Mouse (Mus musculus): Measurements from ENCODE around the gene Baiap2l1.

Gene Baiap2l1

GRCm38 (mm10) chr5:144257451-144258110, 100.3 kb downstream of the Baiap2l1 start:
- DNase-seq (ENCODE audit: low spot score in 2 of 2) = no peak

DNA sequence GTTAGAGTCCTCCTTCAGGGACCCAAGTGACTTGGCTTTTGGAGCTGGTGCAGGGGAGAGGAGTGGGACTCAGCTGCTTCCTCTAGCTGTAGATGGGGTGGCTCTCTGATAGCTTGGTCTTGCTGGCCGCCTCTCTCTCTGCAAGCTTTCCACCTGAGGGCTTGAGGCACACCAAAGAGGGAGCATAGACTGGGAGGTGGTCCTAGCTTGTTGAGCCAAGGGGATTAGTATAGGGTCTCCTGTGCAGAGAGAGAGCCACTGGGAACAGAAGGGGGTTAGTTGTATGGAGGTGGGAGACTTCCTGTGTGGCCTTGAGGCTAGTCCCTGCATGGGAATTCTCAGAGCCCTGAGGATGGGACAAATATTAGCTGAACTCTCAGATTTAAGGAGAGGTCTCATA, 101.0 kb downstream of the Baiap2l1 start:
- DNase-seq (ENCODE audit: low spot score in 2 of 2) = no peak

- DNase-seq (ENCODE audit: low spot score in 2 of 2) = no peak
Observed at GRCm38 (mm10) chr5:144256541-144256870, 101.4 kb downstream of the Baiap2l1 start.

GRCm38 (mm10) chr5:144255632-144256540, 102.0 kb downstream of the Baiap2l1 start:
- DNase-seq (ENCODE audit: low spot score in 2 of 2) = peak; percentile 53 to 58

GRCm38 (mm10) chr5:144254811-144255631, 102.9 kb downstream of the Baiap2l1 start:
- peak; percentile 73 to 88 for DNase-seq (ENCODE audit: low spot score in 2 of 2)

GRCm38 (mm10) chr5:144254122-144254810, 103.6 kb downstream of the Baiap2l1 start:
- DNase-seq (ENCODE audit: low spot score in 2 of 2) = peak; percentile 31 to 62

DNA sequence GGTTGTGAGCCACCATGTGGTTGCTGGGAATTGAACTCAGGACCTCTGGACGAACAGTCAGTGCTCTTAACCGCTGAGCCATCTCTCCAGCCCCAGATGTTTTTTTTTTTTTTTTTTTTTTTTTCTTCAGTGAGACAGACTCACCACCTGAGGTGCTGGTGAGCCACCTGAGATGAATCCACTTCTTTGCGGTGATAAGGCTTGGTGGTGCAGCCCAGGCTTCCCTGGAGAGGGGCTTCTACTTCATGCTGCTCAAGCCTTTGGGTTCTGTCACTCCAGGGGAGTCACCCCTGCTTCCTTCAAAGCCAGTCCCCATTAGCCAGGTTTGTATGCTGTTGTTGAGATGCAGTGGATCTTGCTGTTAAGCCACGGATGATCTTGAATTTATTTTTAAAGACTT, 104.7 kb downstream of the Baiap2l1 start:
- no peak for DNase-seq (ENCODE audit: low spot score in 2 of 2)

- no peak for DNase-seq (ENCODE audit: low spot score in 2 of 2)
Observed at GRCm38 (mm10) chr5:144251876-144252577, 105.9 kb downstream of the Baiap2l1 start.

- DNase-seq (ENCODE audit: low spot score in 2 of 2) = peak in 1 of 2 experiments; percentile 36
Observed at GRCm38 (mm10) chr5:144249871-144250270, 108.0 kb downstream of the Baiap2l1 start.

- no peak for DNase-seq (ENCODE audit: low spot score in 2 of 2)
Observed at GRCm38 (mm10) chr5:144247906-144248585, 109.9 kb downstream of the Baiap2l1 start.

GRCm38 (mm10) chr5:144247307-144247706, 110.6 kb downstream of the Baiap2l1 start:
- no peak for DNase-seq (ENCODE audit: low spot score in 2 of 2)

DNA sequence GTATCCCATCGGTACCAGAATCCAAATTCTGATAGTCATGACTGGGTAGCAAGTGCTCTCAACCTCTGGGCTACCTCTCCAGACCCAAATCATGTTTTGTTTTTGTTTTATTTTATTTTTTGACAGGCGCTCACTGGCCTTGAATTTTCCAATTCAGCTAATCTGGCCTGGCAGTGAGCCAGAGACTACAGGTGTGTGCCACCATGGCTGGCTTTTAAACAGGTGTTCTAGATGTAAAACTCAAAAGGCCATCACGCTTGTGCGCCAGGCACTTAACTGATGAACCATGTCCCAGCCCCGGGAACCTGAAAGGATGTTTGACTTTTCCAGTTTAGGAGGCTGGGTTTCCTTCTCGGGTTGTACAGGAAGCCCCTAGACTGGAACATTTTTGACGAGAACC, 111.2 kb downstream of the Baiap2l1 start:
- no peak for DNase-seq (ENCODE audit: low spot score in 2 of 2)

DNA sequence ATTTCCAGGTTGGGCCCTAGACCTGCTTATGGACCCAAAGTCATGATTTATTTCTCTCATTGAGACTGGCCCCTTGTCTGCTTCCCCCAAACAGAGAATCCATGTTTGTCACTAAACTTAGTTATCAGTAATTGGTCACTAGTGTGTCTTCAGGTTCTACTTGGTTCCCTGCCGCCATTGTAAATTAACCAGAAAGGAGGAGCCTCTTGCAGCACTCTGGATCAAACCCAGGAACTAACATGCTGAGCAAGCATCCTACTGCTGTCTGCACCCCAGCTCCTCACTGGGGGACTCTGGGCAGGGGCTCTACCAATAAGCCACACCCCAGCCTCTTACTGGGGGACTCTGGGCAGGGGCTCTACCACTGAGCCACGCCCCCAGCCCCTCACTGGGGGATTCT, 112.3 kb downstream of the Baiap2l1 start:
- no peak for DNase-seq (ENCODE audit: low spot score in 2 of 2)

DNA sequence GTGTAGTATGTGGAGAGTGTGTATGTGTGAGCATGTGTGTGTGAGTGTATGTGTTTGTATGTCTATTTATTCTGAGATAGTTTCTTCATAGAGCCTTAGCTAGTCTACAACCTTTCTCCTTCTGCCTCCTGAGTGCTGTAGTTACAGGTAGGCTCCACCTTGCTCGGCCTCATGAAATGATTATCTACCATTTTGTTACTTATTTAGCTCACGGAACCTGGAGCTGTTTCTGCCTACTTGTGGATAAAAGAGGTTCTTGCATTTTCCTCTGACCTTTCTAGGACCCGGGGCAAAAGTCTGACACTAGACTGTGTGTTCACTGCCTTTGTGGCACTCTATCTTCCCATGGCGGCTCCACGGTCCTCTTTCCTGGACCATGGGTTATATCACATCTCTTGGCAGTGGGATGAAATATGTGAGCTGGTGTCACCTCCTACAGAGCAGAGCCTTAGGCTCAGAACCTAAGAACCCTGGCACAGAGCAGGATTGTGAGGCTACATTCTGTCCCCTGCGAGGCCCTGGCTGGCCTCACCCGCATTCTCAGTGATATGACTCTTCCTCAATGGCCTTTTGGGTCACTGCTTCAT, 113.9 kb downstream of the Baiap2l1 start, which contains the start of gene Bri3:
Gene Bri3 (plus strand): TSS at position 537 of the 587 bp plus-strand sequence.
- DNase-seq (ENCODE audit: low spot score in 2 of 2) = no peak

DNA sequence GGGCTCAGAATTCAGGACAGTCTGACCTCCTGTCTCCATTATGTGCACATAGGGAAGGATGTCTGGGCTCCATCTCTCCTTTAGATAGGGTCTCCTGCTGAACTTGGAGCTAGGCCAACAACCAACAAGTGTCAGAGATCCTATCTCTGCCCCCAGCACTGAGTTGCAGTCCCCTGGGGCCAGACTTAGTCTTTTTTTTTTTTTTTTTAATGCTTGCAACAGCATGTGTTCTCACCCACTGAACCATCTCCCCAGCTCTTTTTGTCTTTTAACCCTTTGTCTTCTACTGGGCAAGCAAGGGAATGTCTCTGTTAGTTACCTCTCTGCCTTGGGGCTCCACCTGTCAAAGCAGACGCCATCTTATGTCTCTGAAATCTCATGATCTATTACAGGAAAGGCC, 118.9 kb downstream of the Baiap2l1 start:
- no peak for DNase-seq (ENCODE audit: low spot score in 2 of 2)

- DNase-seq (ENCODE audit: low spot score in 2 of 2) = no peak
Observed at GRCm38 (mm10) chr5:144234714-144235113, 123.2 kb downstream of the Baiap2l1 start.

GRCm38 (mm10) chr5:144234222-144234621, 123.7 kb downstream of the Baiap2l1 start:
- DNase-seq (ENCODE audit: low spot score in 2 of 2) = no peak

DNA sequence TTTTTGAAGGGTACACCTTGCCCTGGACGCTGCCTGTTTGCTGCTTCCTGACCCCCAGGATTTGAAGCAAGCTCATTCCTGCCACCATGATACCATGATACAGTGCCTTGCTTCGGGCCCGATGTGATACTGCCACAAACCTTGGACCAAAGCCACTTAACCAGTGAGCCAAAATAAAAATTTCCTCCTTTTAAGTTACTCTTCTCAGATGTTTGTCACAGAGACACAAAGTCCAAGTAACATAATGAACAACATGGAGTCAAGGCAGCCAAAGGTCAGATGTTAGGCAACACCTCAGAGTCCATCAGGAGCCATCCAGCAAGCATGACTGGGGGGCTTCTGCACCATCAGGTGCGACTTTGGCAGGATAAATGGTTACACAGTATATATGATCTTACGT, 125.4 kb downstream of the Baiap2l1 start:
- DNase-seq (ENCODE audit: low spot score in 2 of 2) = no peak

GRCm38 (mm10) chr5:144231410-144231809, 126.5 kb downstream of the Baiap2l1 start:
- no peak for DNase-seq (ENCODE audit: low spot score in 2 of 2)

- no peak for DNase-seq (ENCODE audit: low spot score in 2 of 2)
Observed at GRCm38 (mm10) chr5:144230216-144230615, 127.7 kb downstream of the Baiap2l1 start.
